Mouse (Mus musculus) myocyte (in vitro differentiated cells): ENCODE data around the gene Kcnh2.

Experiments used
- E2F4 ChIP-seq: IDR thresholded peaks from one replicate; pipeline ENCODE4 v1.6.1; 2011; ENCODE audit warnings: mild to moderate bottlenecking, control low read depth, moderate library complexity; ENCODE audit not compliant: insufficient read depth
- MYOD1 ChIP-seq, 3 experiments: IDR thresholded peaks; one replicate each; pipeline ENCODE4 v1.6.1; 2011; ENCODE audit warnings: control low read depth in 2 of 3, low read depth in 2 of 3, mild to moderate bottlenecking in 2 of 3, moderate library complexity in 1 of 3; ENCODE audit not compliant: insufficient read length in 2 of 3, control insufficient read depth in 1 of 3
- MYOG ChIP-seq, 3 experiments: IDR thresholded peaks; one replicate each; pipeline ENCODE4 v1.6.1; 2011; ENCODE audit warnings: control low read depth in 2 of 3, low read depth in 2 of 3, mild to moderate bottlenecking in 2 of 3; ENCODE audit not compliant: insufficient read length in 2 of 3, control insufficient read depth in 1 of 3, insufficient read depth in 1 of 3
- POLR2A ChIP-seq: IDR thresholded peaks from one replicate; pipeline ENCODE4 v1.6.1; 2011; ENCODE audit warnings: low read depth, mild to moderate bottlenecking, control low read depth, moderate library complexity; ENCODE audit not compliant: insufficient read length
- POLR2AphosphoS2 ChIP-seq: IDR thresholded peaks from one replicate; pipeline ENCODE4 v1.6.1; 2011; ENCODE audit warnings: low read depth, control low read depth; ENCODE audit not compliant: insufficient read length
- REST ChIP-seq: IDR thresholded peaks from one replicate; pipeline ENCODE4 v1.6.1; 2011; ENCODE audit warnings: mild to moderate bottlenecking, control low read depth, moderate library complexity; ENCODE audit not compliant: insufficient read depth, insufficient read length
- TCF12 ChIP-seq: IDR thresholded peaks from one replicate; pipeline ENCODE4 v1.6.1; 2011; ENCODE audit warnings: mild to moderate bottlenecking, control low read depth; ENCODE audit not compliant: poor library complexity, insufficient read depth, severe bottlenecking
- TCF3 ChIP-seq: IDR thresholded peaks from one replicate; pipeline ENCODE4 v1.6.1; 2011; ENCODE audit warnings: low read depth, control low read depth; ENCODE audit not compliant: insufficient read length
- USF1 ChIP-seq: IDR thresholded peaks from one replicate; pipeline ENCODE4 v1.6.1; 2011; ENCODE audit warnings: low read depth, mild to moderate bottlenecking, control low read depth, moderate library complexity

GRCm38 (mm10) chr5:24383026-24383859, 31.8 kb upstream of the Kcnh2 start:
- TF ChIP-seq USF1 (no peak), POLR2A (peak; percentile 63), E2F4 (no peak), POLR2AphosphoS2 (peak; percentile 60), MYOD1 (IDR thresholded peaks at IDR 0.05; ENCODE audit: control insufficient read depth in 1 of 3, insufficient read length in 2 of 3, low read depth in 2 of 3) (peak in 1 of 3 experiments; percentile 47), MYOG (IDR thresholded peaks at IDR 0.05; ENCODE audit: control insufficient read depth in 1 of 3, insufficient read depth in 1 of 3, insufficient read length in 2 of 3, low read depth in 2 of 3) (no peak), TCF12 (no peak), TCF3 (no peak), REST (no peak)
